Mouse (Mus musculus) megakaryocyte progenitor cell, adult 5-6 weeks (primary cell): ENCODE measurements around the gene Slco2b1. TPM values are rescaled to one million over a fixed set of nuclear protein-coding genes. Genes with fewer than 3 reads are reported as not detected.
"Not testable (repeated sequence)": the region's sequence is repeated elsewhere in the genome, so short reads cannot be mapped to it uniquely, and the experiment has no call there.

Experiments
- ATAC-seq: replicated peaks from 2 replicates; pipeline ENCODE4 v1.8.0; 2016; ENCODE audit warnings: mild to moderate bottlenecking, moderate TSS enrichment, inconsistent platforms; ENCODE audit not compliant: poor library complexity
- total RNA-seq, 2 experiments: library from RNA; stranded (forward) in 1 of 2; stranded (reverse) in 1 of 2; fragments of 157-497, 149-512 nt in 1 of 2; fragments of 200-1000 nt in 1 of 2; gene quantifications; 2 replicates each; pipeline versions ENCODE4 v1.2.3 to v1.2.4; 2015 to 2017

The Slco2b1 gene
- total RNA-seq, 2 experiments from 2014 or later: 0.07 to 0.12 TPM

DNA sequence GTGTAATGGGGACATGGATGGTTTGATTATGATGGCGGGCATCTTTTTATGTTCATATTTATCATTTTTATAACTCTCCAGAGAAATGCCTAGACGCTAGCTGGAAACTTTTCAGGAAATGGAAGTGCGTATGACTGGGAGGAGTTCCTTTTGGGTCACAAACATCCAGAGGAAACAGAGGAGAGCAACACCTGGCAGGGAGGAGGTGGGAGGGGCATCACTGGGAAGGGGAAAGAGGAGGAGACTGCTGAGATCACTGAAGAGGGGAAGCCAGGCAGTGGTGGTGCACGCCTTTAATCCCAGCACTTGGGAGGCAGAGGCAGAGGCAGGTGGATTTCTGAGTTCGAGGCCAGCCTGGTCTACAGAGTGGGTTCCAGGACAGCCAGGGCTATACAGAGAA lies 16.7 kb downstream of the Slco2b1 start:
- ATAC-seq: not testable (repeated sequence)

DNA sequence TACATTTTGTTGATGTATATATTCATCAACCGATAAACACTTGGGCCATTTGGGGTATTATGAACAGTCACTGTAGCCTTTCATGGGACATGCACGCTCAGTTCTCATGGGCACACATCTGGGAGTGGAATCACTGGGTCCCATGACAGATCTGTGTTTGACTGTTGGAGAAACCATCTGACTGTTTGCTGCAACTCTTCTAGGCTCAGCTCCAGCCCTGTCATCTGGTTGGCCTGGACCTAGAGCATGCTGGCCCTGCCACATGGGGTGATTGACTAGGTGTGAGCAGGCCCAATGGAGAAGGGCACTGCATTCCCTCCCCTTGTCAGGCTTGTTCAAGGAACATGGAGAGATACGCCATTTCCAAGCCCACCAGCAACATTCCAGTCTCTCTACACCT lies 17.2 kb downstream of the Slco2b1 start:
- ATAC-seq: no peak

DNA sequence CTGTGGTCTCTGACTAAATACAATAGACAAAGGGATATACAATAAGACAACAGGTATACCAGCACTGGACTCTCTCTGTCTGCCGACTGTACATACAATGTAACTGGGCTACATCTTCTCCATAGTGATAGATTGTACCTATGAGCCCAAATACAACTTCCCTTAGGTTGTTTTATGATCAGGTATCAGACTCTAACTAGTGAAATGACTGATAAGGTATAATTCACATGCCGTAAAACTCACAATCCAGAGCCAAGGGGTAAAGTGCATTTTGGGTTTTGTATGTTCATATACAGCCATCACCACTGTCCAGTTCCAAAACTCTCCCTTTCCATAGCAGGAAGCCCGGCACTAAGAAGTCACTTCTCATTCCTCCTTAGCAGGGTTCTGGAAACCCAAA lies 17.8 kb downstream of the Slco2b1 start:
- no peak for ATAC-seq

DNA sequence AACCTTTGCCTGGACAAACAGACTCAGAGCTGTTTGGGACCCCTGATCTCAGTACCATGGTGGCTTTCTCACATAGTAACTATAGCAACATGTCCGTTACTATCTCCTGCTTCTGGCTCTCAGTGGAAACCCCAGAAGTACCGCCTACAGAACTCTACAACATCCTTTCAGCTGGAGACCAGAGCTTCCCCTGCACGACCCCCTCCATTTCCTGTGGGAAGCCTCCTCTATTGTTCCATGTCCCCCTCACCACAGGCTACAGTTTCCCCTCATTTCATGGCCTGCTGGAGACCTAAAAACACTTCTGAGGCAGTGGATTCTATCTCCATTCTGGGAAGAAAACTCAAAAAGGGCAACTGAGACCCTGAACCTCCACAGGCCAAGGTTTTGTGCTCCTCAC lies 18.7 kb downstream of the Slco2b1 start:
- no peak for ATAC-seq

DNA sequence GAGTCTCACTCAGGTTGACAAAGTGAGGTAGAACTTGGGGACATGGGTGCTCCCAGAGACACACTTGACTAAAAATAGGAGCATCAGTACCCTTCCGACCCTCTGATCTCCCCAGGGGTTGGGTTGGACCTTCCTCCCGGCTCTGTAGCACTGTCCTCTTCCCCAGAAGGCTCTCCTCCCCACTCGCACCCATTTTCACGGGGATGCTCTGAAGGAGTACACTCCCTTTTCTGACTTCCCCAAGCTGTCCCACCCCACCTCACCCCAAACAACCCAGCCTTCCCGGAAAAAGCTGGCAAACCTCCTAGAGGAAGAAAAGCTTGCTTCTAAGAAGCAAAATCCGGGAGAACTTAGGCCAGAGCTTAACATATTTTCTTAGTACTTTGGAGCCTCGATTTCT lies 20.3 kb downstream of the Slco2b1 start:
- no peak for ATAC-seq

DNA sequence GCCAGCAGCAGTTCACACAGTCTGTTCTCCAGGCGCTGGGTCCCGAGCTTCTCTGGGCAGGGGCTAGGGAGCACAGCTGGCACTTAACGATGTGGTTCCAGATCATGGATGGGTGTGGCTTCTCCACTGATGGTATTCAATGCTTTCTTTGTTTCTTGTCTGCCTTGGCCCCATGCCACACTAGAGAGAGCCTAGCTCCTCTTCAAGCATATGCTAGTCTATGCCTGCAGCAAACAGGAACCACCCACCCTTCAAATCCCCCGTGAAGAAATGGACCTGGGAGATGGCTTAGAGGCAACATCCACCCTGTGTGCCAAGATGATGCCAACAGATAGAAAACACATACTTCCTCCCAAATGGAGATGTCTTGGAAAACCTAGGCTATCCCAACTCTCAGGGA lies 27.1 kb downstream of the Slco2b1 start:
- ATAC-seq: no peak

DNA sequence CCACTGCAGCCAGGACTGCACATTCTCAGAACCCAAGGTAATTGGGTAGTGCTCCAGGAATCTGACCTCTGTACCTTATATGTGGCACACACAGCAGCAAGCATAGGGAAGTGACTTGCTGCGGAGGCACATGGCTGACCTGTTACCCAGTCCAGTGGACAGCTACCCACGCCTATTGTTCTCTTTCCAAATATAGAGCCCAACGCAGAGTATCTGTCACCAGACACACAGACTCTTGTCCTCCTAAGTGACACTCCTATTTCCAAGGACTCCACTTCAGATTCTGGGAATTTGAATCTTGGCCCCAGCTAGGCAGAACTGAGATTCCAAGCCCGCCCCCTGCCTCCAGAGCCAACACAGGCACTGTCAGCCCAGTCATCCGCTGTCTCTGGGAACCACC lies 30.4 kb downstream of the Slco2b1 start:
- ATAC-seq: no peak

DNA sequence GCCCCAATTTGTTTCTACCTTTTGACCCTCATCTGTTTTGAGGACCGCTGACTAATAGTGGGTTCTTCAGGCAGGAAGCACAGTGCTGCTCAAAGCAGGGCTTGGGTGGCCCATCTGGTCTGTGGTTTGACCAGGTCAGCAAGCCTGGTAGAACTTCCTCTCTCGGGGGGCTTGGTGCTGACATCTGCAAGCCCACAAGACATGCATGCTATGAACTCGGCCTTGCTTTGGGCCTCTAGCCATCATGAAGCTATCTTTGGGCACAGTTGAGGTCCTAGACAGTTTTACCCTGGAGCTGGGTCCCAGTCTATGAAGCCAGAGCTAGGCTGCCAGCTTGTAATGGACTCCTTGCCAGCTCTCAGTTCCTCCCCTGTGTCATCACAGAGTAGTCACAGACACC lies 36.2 kb downstream of the Slco2b1 start:
- ATAC-seq: peak; percentile 76

DNA sequence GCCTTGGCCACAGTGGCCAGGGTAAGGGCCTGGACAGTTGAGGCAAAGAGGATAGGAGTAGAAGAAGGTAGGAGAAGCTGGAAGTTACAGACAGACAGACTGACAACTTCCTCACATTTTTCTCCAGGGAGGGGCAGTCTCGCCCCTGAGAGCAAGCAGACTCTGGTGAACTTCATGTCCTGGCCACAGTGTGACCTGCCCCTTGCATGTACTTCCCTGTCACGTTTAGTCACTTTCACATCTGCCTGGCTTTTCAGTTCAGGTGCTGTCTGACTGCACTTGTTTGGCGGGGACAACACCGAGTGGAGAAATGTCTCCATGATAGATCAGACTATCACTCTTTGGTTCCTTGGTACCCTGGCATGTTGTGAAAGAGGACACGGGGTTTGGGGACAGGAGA lies 36.9 kb downstream of the Slco2b1 start:
- ATAC-seq: peak; percentile 55

DNA sequence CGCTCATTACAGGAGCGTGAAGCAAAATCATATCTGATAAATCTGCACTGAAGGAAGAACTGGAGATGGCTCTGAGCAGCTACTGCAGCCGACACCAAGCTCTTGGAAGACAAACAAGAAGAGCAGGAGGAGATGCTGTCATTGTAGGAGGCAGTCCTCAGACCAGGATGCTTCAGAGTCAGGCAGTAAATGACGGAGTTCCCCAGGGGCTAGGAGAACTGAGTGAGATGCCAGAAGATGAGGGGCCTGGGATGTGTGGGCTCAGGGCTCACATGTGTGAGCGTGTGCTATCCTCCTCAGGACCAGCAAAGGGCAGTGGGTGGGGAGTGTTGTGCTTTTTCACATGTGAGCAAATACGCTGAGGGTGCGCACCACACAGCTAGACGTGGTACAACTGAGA lies 38.0 kb downstream of the Slco2b1 start:
- ATAC-seq: no peak

DNA sequence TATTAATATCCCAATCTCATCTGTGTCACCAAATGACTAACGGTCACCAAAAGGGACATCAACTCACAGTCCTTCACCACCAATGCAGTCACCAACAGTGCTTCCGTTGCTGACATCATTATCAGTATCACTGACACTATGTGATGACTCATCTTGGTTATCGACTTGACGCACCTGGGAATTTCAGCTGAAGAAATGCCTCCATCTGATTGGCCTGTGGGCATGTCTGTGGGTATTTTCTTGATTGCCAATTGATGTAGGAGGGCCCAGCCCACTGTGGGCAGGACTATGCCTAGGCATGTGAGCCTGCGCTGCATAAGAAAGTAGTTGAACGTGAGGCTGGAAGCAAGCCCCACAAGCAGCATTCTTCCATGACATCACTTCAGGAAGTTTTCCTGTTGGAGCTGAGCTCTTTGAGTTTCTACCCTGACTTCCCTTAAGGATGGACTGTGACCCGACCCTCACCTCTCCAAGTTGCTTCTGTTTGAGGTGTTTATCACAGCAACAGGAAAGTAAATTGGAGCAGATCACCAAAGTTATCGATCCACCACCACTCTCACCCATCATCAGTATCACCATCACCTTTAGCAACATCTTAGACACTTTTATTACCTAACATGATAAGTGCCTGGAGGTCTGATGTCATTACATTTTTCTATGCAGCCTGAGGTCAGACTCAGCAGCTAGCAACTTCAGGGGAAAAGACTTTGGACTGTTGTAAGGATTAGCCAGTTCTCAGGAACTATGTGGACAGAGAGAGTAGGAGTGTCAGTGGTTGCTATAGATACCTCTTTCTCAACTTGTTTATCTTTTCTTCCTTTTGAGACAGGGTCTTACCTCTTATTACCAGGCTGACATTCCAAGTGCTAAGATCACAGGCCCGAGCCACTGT lies 39.4 kb downstream of the Slco2b1 start:
- no peak for ATAC-seq

DNA sequence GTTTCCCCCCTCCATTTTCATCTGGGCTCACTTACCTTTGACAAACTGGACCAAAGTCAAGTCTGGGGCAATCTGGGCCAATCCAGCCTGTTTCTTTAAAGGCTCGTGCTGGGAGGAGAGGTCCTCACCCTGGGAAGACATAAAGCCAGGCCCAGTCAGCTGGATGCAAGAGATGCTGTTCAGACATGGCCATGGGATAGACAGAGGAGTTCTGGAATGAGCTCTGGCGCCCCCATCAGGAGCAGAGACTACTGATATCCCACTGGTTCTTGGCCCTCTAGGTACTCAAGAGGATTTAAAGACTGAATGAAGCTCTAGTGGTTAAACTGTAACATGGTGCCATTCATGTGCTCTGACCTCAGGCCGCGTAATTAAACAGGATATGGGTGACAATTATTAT lies 40.2 kb downstream of the Slco2b1 start:
- ATAC-seq: no peak

DNA sequence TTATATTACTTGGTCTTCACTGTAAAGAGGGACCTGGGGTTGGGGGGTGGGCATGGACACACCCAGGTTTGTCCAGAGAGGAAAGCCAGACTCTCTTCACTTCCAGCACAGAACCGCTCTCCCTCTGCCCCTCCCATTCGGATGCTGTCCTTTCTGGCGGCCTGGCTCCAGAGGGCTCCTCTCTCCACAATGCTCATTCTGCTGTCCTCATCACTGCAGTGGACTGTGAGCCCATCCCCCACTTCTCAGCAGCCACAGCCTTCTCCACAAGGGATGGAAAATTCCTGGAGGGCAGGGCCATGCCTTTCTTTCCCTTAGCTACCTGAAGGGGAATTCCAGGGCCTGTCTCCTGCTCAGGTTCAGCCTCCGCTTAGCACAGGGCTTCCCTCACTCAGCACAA lies 42.3 kb downstream of the Slco2b1 start:
- ATAC-seq: no peak

DNA sequence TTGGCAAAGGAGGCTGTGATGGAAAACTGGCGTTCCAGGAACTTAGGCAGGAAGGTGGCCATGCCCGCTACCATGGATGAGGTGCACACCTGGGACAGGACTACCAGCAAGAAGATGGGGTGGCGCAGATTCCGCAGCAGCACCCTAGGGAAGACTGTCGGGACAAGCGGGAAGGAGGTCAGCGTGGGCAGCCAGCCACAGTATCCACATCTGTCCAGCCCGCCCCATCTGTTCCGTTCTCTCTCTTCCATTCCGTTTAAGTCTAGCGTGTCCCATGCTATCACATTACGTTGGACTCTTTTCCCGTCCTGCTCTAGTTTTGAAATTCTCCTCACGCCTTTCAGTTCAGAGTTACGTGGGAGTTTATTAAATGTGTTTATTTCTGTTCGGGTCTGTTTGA lies 44.0 kb downstream of the Slco2b1 start:
- ATAC-seq: no peak

DNA sequence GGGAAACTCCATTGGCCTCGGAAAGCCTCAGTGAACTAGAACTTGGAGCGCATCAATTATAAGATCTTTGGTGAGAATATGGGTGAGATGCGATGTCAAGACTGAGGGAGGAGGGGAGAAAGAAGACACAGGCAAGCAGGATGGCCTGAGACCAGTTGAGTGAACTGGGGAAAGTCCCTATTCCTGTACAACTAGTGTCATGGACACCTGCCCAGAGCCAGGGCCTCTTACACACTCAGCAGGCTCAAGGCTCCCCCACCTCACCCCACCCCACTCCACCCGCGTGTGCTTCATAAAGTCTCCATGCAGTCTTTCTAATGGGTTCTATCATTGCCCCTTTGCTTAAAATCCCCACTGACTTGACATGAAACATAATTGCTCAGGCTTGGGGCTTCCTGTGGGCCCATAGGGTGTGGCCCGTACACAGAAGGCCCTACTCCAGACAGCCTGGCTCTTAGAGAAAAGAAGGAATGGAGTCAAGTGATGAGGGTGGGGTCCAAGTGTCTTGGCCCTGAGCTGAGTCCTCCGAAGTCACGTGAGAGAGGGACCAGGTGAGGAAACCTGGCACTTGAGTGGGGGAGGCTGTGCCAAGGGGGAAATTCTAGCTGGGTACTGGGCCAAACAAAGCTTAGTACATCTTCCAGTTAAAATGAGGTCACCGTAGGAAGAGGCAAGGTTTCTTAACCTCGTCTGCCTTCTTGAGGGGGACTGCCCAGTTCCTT lies 45.2 kb downstream of the Slco2b1 start:
- no peak for ATAC-seq

DNA sequence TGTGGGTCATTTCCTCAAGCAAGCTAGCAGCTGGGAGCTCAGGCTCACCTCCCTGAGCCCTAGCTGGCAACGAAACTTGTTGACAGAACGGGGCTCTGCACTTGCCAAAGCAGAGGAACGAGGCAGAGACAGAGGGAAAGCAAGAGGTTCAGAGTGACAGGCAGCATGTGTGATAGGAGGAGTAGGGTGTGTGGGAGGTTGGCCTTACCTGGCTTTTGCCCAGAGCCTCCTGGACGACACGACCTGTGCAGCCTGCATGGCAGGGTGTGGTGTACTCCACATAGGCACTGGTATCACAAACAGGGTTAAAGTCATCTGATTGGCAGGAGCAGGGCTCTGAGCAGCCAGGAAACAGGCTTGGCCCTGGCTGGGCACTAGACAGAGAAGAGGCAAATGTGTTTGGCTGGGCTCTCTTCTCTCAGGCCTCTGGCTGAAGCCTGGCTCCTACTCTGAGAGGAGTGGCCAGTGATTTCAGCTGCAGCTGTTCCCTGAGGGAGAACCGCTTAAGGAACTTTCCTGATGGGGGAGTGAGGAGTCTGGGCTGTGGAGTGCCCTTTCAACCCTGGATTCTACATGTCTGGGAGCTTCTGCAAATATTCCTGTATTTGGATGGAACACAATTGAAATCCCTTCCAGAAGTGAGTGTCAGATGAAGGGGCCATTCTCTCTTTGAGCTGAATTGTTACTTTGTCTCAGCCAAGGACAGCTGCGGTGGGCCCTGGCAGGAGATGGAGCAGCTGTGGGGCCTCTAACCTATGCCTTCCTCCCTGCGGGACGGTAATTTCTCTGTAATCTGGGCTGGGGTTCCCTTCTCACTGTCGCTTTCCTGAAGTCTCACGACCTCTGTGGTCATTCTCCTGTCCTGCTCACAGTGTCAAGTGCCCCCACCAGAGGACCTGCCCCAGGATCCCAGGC lies 46.3 kb downstream of the Slco2b1 start:
- no peak for ATAC-seq

DNA sequence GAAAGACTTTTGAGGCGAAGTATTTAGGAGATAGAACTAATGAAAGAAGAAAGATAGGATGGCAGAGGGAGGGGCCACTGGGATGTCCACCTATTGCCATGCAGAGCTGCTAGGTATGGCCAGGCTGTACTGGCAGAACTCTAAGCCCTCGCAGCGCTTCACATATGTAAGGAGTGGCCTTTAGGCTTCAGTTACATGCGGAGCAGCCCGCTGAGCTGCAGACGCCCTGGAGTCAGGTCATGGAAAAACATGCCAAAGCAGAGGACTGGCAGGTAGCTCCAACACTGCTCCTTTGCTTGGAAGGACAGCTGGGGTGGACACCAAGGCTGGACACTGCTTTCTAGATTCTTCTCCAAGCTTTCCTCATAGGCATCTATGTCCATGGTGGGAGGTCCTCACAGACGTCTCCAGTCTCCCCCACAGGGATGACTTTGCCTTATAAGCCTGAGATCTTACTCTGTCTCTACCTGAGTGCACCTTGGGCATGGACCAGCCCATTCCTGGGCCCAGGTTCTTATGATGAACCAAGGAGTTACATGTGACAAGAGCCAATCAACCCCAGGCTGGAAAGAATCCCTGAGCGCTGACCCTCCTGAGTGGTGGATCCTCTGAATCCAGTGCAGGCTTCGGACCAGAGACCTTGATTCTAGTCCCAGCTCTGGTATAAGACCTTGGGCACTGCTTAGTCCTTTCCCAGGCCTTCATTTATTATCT lies 47.5 kb downstream of the Slco2b1 start:
- ATAC-seq: no peak

DNA sequence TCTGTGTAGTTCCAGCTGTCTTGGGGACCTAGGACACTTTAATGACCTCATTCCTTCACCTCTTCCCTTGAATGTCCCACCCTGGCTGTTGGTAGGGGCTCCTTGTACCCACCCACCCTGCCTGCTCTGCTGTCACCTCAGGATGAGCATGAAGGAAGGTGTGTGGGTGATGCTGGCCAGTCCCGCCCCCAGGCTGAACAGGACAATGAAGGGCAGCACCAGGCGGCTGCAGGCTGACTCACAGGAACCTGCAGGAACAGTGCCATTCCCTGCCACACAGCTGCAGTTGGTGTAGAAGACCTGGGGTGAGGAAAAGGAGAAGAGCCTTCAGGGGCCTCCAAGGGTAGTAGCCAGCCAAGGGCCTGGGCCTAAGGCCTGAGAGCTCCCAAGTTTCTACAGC lies 48.8 kb downstream of the Slco2b1 start:
- ATAC-seq: no peak

DNA sequence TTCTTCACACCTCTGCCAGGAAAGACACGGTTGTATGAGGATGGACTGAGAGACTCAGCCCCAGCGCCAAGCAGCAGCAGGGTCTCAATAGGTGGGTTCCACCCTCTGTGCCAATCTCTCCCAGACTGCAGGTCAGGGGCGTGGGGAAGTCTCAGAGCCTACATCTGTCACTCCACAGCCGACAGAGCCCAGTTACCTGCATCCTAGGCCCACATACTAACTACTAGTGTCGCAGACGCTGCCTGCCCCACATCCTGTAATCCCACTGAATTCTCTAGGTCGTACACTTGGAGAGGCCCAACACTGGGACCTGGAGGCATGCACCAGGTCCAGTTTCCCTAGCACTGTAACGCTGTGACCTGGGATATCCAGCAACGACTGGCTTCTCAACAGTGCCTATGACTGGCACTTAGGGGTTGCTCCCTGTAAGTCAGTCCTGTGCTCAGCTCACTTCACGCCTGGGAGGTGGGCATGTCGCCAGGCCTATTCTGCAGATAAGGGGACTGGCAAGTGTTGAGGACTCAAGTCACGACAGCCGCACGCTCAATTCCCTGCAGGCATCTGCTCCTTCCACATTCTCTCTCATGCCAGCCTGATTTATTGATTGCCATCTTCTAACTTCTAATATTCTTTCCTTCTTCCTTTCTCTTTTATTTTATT lies 49.4 kb downstream of the Slco2b1 start:
- ATAC-seq: no peak; the same call in 1 of the 2 replicates

DNA sequence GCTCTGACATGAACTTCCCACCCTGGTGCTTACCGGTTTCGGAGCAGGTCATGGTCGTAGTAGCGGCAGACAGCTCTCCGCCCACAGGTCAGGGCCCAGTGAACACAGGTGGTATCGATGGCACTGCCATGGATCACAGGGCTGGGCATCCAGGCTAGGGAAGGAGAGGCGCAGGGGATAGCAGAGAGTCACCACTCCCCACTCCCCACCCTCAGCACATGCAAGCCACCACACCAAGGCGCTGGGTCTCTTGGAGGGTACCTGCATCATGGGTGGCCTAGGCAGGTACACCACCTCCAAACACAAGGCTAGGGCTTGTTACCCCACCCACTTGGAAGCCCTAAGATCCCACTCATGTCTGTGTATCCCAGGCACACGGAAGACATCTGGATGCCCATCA lies 50.1 kb downstream of the Slco2b1 start:
- ATAC-seq: no peak
